Mouse (Mus musculus): Measurements from ENCODE around the gene 2810408A11Rik. TPM values are rescaled to one million over a fixed set of nuclear protein-coding genes. Genes with fewer than 3 reads are reported as not detected.

2810408A11Rik gene
- total RNA-seq, 1 experiment, result 3.3 TPM

GRCm38 (mm10) chr11:69849128-69849527 lies 51.7 kb downstream of the 2810408A11Rik start:
- H3K36me3 ChIP-seq (ENCODE audit: control insufficient read depth, insufficient read depth, low read length, poor library complexity, severe bottlenecking), result peaks cover 13% of the 10 kb centered on the region; the same call in 1 of the 2 replicates
- H3K4me1 ChIP-seq (ENCODE audit: control insufficient read depth in 2 of 2, insufficient read depth in 2 of 2, low read length in 2 of 2, poor library complexity in 1 of 2), result peaks cover 0 to 6% of the 10 kb centered on the region in 2 experiments; a peak in 2 of 4 replicates
- no peak overlapping the region for H3K27ac ChIP-seq (ENCODE audit: insufficient read depth, low read depth, low read length, poor library complexity, severe bottlenecking)
- H3K9ac ChIP-seq (ENCODE audit: insufficient read depth, low read depth, low read length, poor library complexity, severe bottlenecking), result no peak overlapping the region
- no peak overlapping the region for H3K4me3 ChIP-seq (ENCODE audit: insufficient read depth in 1 of 2, low read depth in 1 of 2, low read length in 2 of 2, poor library complexity in 1 of 2, severe bottlenecking in 1 of 2)
- TF ChIP-seq HCFC1 (IDR thresholded peaks at IDR 0.05; ENCODE audit: borderline replicate concordance, insufficient read depth, low read length) (no peak), MAFK (IDR thresholded peaks at IDR 0.05; ENCODE audit: insufficient read depth, low read depth, low read length) (no peak), ZNF384 (IDR thresholded peaks at IDR 0.05; ENCODE audit: low read depth, low read length) (no peak), ZC3H11A (IDR thresholded peaks at IDR 0.05; ENCODE audit: borderline replicate concordance, low read depth, low read length) (no peak), CHD2 (IDR thresholded peaks at IDR 0.05; ENCODE audit: low read depth, low read length) (no peak)
- in situ Hi-C loops (cut with MboI; ENCODE audit: low sequenced_read_pairs in 2 of 2, unreplicated experiment in 2 of 2), result no loop called here
- H3K9me3 ChIP-seq (ENCODE audit: control insufficient read depth, insufficient read depth, low read depth, low read length), result no peaks in the 10 kb centered on the region
- DNase-seq (ENCODE audit: low read depth, low spot score), result no peak

DNA sequence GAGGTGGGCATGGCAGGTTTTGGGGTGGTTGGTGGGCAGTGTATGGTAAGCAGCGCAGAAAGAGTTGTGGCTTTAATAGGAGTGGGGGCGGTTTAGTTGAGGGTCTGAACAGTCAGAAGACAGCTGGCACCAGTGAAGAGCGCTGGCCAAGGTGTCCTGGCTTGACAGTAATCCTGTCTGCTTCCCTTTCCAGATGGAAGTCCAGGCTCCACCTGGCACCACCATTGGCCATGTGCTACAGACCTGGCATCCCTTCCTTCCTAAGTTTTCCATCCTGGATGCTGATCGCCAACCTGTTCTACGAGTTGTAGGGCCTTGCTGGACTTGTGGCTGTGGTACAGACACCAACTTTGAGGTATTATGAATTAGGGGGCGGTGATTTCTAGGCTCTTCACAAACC lies 52.8 kb downstream of the 2810408A11Rik start:
- Histone ChIP-seq H3K9ac (ENCODE audit: insufficient read depth, low read depth, low read length, poor library complexity, severe bottlenecking) (no peak overlapping the region), H3K4me1 (ENCODE audit: control insufficient read depth in 2 of 2, insufficient read depth in 2 of 2, low read length in 2 of 2, poor library complexity in 1 of 2) (peaks cover 0 to 6% of the 10 kb centered on the region in 2 experiments; a peak in 2 of 4 replicates), H3K27ac (ENCODE audit: insufficient read depth, low read depth, low read length, poor library complexity, severe bottlenecking) (no peak overlapping the region), H3K36me3 (ENCODE audit: control insufficient read depth, insufficient read depth, low read length, poor library complexity, severe bottlenecking) (peaks cover 13% of the 10 kb centered on the region; the same call in 1 of the 2 replicates), H3K4me3 (ENCODE audit: insufficient read depth in 1 of 2, low read depth in 1 of 2, low read length in 2 of 2, poor library complexity in 1 of 2, severe bottlenecking in 1 of 2) (peak overlapping the region in 1 of 2 experiments; percentile 10; a peak in 1 of 4 replicates), H3K9me3 (ENCODE audit: control insufficient read depth, insufficient read depth, low read depth, low read length) (no peaks in the 10 kb centered on the region)
- TF ChIP-seq ZNF384 (IDR thresholded peaks at IDR 0.05; ENCODE audit: low read depth, low read length) (no peak), MAFK (IDR thresholded peaks at IDR 0.05; ENCODE audit: insufficient read depth, low read depth, low read length) (no peak), CHD2 (IDR thresholded peaks at IDR 0.05; ENCODE audit: low read depth, low read length) (no peak), ZC3H11A (IDR thresholded peaks at IDR 0.05; ENCODE audit: borderline replicate concordance, low read depth, low read length) (no peak), HCFC1 (IDR thresholded peaks at IDR 0.05; ENCODE audit: borderline replicate concordance, insufficient read depth, low read length) (no peak)
- in situ Hi-C loops (cut with MboI; ENCODE audit: low sequenced_read_pairs in 2 of 2, unreplicated experiment in 2 of 2), result no loop called here
- DNase-seq (ENCODE audit: low read depth, low spot score), result no peak

Other genes with a start within 250 kb of the 2810408A11Rik start
- gene Sox15, start 245.7 kb downstream of the 2810408A11Rik start, total RNA-seq (2012; rRNA removed), result 6.6 and 8.2 TPM in 2 replicates
- gene Mpdu1, start 238.3 kb downstream of the 2810408A11Rik start, total RNA-seq (2012; rRNA removed), result 258 and 349 TPM in 2 replicates
- 23.4 and 32.7 TPM in 2 replicates for gene Cd68, start 234.8 kb downstream of the 2810408A11Rik start, total RNA-seq (2012; rRNA removed)
- gene Eif4a1, start 228.6 kb downstream of the 2810408A11Rik start, total RNA-seq (2012; rRNA removed), result 1,512 and 1,948 TPM in 2 replicates
- gene Senp3, start 218.9 kb downstream of the 2810408A11Rik start, total RNA-seq (2012; rRNA removed), result 265 and 282 TPM in 2 replicates
- 8.6 and 11.7 TPM in 2 replicates for gene Tnfsf13, start 215.2 kb downstream of the 2810408A11Rik start, total RNA-seq (2012; rRNA removed)
- 8.7 and 16.1 TPM in 2 replicates for gene Tnfsf12, start 205.1 kb downstream of the 2810408A11Rik start, total RNA-seq (2012; rRNA removed)
- 13.7 and 19.9 TPM in 2 replicates for gene Tnfsfm13, start 204.9 kb downstream of the 2810408A11Rik start, total RNA-seq (2012; rRNA removed)
- gene Polr2a, start 142.3 kb downstream of the 2810408A11Rik start, total RNA-seq (2012; rRNA removed), result 71.9 and 74.2 TPM in 2 replicates
- gene Slc35g3, start 139.0 kb downstream of the 2810408A11Rik start, total RNA-seq (2012; rRNA removed), result 0.22 and 0.48 TPM in 2 replicates
- 1.6 and 3.0 TPM in 2 replicates for gene Zbtb4, start 135.1 kb downstream of the 2810408A11Rik start, total RNA-seq (2012; rRNA removed)
- 3.8 and 5.7 TPM in 2 replicates for gene Chrnb1, start 105.0 kb downstream of the 2810408A11Rik start, total RNA-seq (2012; rRNA removed)
- gene Fgf11, start 99.1 kb downstream of the 2810408A11Rik start, total RNA-seq (2012; rRNA removed), result 0.31 and 0.42 TPM in 2 replicates
- gene Tmem102, start 95.4 kb downstream of the 2810408A11Rik start, total RNA-seq (2012; rRNA removed), result 1.3 and 1.8 TPM in 2 replicates
- gene Gm39566, start 85.7 kb downstream of the 2810408A11Rik start, total RNA-seq (2012; rRNA removed), result not detected in 2 replicates
- not detected in 2 replicates for gene Spem2, start 82.5 kb downstream of the 2810408A11Rik start, total RNA-seq (2012; rRNA removed)
- gene Spem1, start 78.8 kb downstream of the 2810408A11Rik start, total RNA-seq (2012; rRNA removed), result 0.27 TPM in 1 of 2 replicates, not detected in the other
- gene Nlgn2, start 63.2 kb downstream of the 2810408A11Rik start, total RNA-seq (2012; rRNA removed), result 8.9 and 9.5 TPM in 2 replicates
- 88.9 and 90.7 TPM in 2 replicates for gene Tmem256, start 62.5 kb downstream of the 2810408A11Rik start, total RNA-seq (2012; rRNA removed)
- gene Plscr3, start 54.6 kb downstream of the 2810408A11Rik start, total RNA-seq (2012; rRNA removed), result 7.0 and 7.2 TPM in 2 replicates
- 3.4 and 8.1 TPM in 2 replicates for gene Tnk1, start 42.3 kb downstream of the 2810408A11Rik start, total RNA-seq (2012; rRNA removed)
- not detected in 2 replicates for gene Tmem95, start 23.0 kb downstream of the 2810408A11Rik start, total RNA-seq (2012; rRNA removed)
- gene Kctd11, start 19.6 kb downstream of the 2810408A11Rik start, total RNA-seq (2012; rRNA removed), result 3.1 and 5.4 TPM in 2 replicates
- 9.6 and 14.7 TPM in 2 replicates for gene Acap1, start 5.4 kb downstream of the 2810408A11Rik start, total RNA-seq (2012; rRNA removed)
- 66.3 and 98.2 TPM in 2 replicates for gene Neurl4, start 85 bp upstream of the 2810408A11Rik start, total RNA-seq (2012; rRNA removed)
- 14.3 and 15.5 TPM in 2 replicates for gene Gps2, start 12.9 kb upstream of the 2810408A11Rik start, total RNA-seq (2012; rRNA removed)
- 754 and 926 TPM in 2 replicates for gene Eif5a, start 21.0 kb upstream of the 2810408A11Rik start, total RNA-seq (2012; rRNA removed)
- 3.9 and 6.1 TPM in 2 replicates for gene Ybx2, start 34.8 kb upstream of the 2810408A11Rik start, total RNA-seq (2012; rRNA removed)
- gene Slc2a4, start 47.2 kb upstream of the 2810408A11Rik start, total RNA-seq (2012; rRNA removed), result 2.6 and 4.2 TPM in 2 replicates
- gene Cldn7, start 63.8 kb upstream of the 2810408A11Rik start, total RNA-seq (2012; rRNA removed), result 24.9 and 38.7 TPM in 2 replicates
- 33.3 and 41.2 TPM in 2 replicates for gene Ctdnep1, start 80.2 kb upstream of the 2810408A11Rik start, total RNA-seq (2012; rRNA removed)
- gene Elp5, start 81.5 kb upstream of the 2810408A11Rik start, total RNA-seq (2012; rRNA removed), result 76.1 and 87.9 TPM in 2 replicates
- gene Gabarap, start 90.2 kb upstream of the 2810408A11Rik start, total RNA-seq (2012; rRNA removed), result 57.7 and 70.6 TPM in 2 replicates
- gene Phf23, start 94.8 kb upstream of the 2810408A11Rik start, total RNA-seq (2012; rRNA removed), result 64.7 and 80.9 TPM in 2 replicates
- 47.4 and 70.9 TPM in 2 replicates for gene Dvl2, start 99.6 kb upstream of the 2810408A11Rik start, total RNA-seq (2012; rRNA removed)
- 32.5 and 48.7 TPM in 2 replicates for gene Acadvl, start 114.4 kb upstream of the 2810408A11Rik start, total RNA-seq (2012; rRNA removed)
- 10.8 and 11.4 TPM in 2 replicates for gene Dlg4, start 116.0 kb upstream of the 2810408A11Rik start, total RNA-seq (2012; rRNA removed)
- 0.58 TPM in 1 of 2 replicates, not detected in the other for gene Asgr1, start 153.1 kb upstream of the 2810408A11Rik start, total RNA-seq (2012; rRNA removed)
- 2.0 and 2.1 TPM in 2 replicates for gene Asgr2, start 191.7 kb upstream of the 2810408A11Rik start, total RNA-seq (2012; rRNA removed)
- gene Mgl2, start 229.3 kb upstream of the 2810408A11Rik start, total RNA-seq (2012; rRNA removed), result 0.42 and 1.8 TPM in 2 replicates

Data from ES-E14 (cell line).